Mouse (Mus musculus): Measurements from ENCODE around the gene Tti1.
A peak's percentile ranks its signal among the peaks of the same experiment; 100 is the strongest.

DNA sequence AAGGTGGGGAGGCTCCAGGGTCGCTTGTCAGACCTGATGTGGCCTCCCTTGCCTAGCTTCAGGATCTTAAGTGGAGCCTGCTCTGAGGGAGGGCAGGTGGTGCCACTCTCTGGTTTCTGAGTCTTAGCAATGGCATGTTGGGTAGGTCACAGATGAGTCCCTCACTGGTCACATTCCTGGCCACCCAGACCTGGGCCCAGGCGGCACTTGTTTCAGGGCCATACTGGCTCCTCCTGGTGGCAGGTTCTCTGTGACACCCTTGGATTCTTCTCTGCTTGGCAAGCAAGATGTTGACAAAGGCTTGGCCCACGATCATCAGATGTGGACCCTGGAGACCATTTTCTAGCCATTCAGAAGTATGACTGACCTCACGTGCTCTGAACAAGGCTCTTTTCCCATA is 95.6 kb downstream of the Tti1 start:
- TF ChIP-seq CTCF (conservative IDR thresholded peaks at IDR 0.05; ENCODE audit: low read length) (0 out of 2 replicates have a peak, but pooled peaks have one; percentile 9), POU5F1 (IDR thresholded peaks at IDR 0.05; ENCODE audit: borderline replicate concordance, low read length) (no peak), NANOG (IDR thresholded peaks at IDR 0.05; ENCODE audit: borderline replicate concordance, low read length) (no peak)
